Mouse (Mus musculus): Measurements from ENCODE around the gene Mipol1.
"Not testable (repeated sequence)": the region's sequence is repeated elsewhere in the genome, so short reads cannot be mapped to it uniquely, and the experiment has no call there.

Mipol1 gene

GRCm38 (mm10) chr12:57230192-57230706, at the start of gene Mipol1, which contains the start of gene Prps1l3:
TSS of gene Mipol1 (plus strand) at chr12:57230427.
TSS of gene Prps1l3 (plus strand) at chr12:57230412.
- peak; percentile 86 for DNase-seq (ENCODE audit: low spot score)

GRCm38 (mm10) chr12:57184401-57185147, 45.7 kb upstream of the Mipol1 start:
- no peak for DNase-seq (ENCODE audit: low spot score)

- peak; percentile 16 for DNase-seq (ENCODE audit: low spot score)
Measured at GRCm38 (mm10) chr12:57185475-57185874, 44.8 kb upstream of the Mipol1 start.

GRCm38 (mm10) chr12:57186126-57186525, 44.1 kb upstream of the Mipol1 start:
- DNase-seq (ENCODE audit: low spot score) = no peak

- DNase-seq (ENCODE audit: low spot score) = no peak
Measured at GRCm38 (mm10) chr12:57187032-57187431, 43.2 kb upstream of the Mipol1 start.

GRCm38 (mm10) chr12:57194609-57195008, 35.6 kb upstream of the Mipol1 start:
- peak; percentile 6 for DNase-seq (ENCODE audit: low spot score)

- no peak for DNase-seq (ENCODE audit: low spot score)
Measured at GRCm38 (mm10) chr12:57196286-57196607, 34.0 kb upstream of the Mipol1 start.

- no peak for DNase-seq (ENCODE audit: low spot score)
Measured at GRCm38 (mm10) chr12:57196608-57197362, 33.4 kb upstream of the Mipol1 start.

- DNase-seq (ENCODE audit: low spot score) = no peak
Measured at GRCm38 (mm10) chr12:57197363-57198026, 32.7 kb upstream of the Mipol1 start, which contains the start of gene Slc25a21. TSS of gene Slc25a21 (minus strand) at chr12:57197472.

- no peak for DNase-seq (ENCODE audit: low spot score)
Measured at GRCm38 (mm10) chr12:57198269-57198668, 32.0 kb upstream of the Mipol1 start.

GRCm38 (mm10) chr12:57199427-57199826, 30.8 kb upstream of the Mipol1 start:
- no peak for DNase-seq (ENCODE audit: low spot score)

GRCm38 (mm10) chr12:57201901-57202300, 28.3 kb upstream of the Mipol1 start:
- no peak for DNase-seq (ENCODE audit: low spot score)

GRCm38 (mm10) chr12:57204276-57204851, 25.9 kb upstream of the Mipol1 start:
- no peak for DNase-seq (ENCODE audit: low spot score)

GRCm38 (mm10) chr12:57211353-57212311, 18.6 kb upstream of the Mipol1 start:
- peak; percentile 36 for DNase-seq (ENCODE audit: low spot score)

- DNase-seq (ENCODE audit: low spot score) = not testable (repeated sequence)
Measured at GRCm38 (mm10) chr12:57212463-57212862, 17.8 kb upstream of the Mipol1 start.

- DNase-seq (ENCODE audit: low spot score) = no peak
Measured at GRCm38 (mm10) chr12:57226411-57226810, 3.8 kb upstream of the Mipol1 start.

GRCm38 (mm10) chr12:57227776-57228175, 2.5 kb upstream of the Mipol1 start:
- no peak for DNase-seq (ENCODE audit: low spot score)

GRCm38 (mm10) chr12:57229703-57230102, 524 bp upstream of the Mipol1 start:
- no peak for DNase-seq (ENCODE audit: low spot score)

- DNase-seq (ENCODE audit: low spot score) = peak; percentile 16
Measured at GRCm38 (mm10) chr12:57231085-57231875, 1.1 kb downstream of the Mipol1 start.

- no peak for DNase-seq (ENCODE audit: low spot score)
Measured at GRCm38 (mm10) chr12:57233386-57233785, 3.2 kb downstream of the Mipol1 start.
